In the genomic region with DNA sequence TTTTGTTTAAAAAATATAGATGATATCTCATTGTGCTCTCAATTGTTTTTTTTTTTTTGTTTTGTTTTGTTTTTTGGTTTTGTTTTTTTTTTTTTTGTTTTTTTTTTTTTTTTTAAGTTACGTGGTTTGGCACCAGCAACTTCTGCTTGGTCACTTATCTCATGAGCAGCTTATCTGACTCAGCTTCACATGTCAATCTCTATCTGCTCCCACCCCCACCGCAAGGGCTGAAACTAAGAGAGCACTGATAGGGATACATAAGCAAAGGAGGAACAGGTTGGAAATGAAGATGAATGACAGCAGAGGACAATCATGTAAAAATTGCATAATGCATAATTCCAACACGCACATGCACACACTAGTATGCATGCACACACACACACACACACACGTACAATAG, we compare ENCODE assay signal across 18 mouse cellular contexts.
"Had no signal": no experiment of that assay in that cellular context is flagged by ENCODE, and none has a peak within 500 bp of the region (broad histone marks: within the 10 kb centered on the region; RNA-seq: fewer than 3 reads in every experiment).

No protein-coding gene starts in this region.

- H3K36me3 ChIP-seq: liver, embryonic 15.5 days; midbrain, embryonic 10.5 days; midbrain, embryonic 12.5 days; neural tube, embryonic 13.5 days; neural tube, embryonic 15.5 days had no signal

- H3K27me3 ChIP-seq: liver, embryonic 15.5 days; midbrain, embryonic 12.5 days; neural tube, embryonic 13.5 days; neural tube, embryonic 15.5 days had no signal

- H3K4me3 ChIP-seq: liver, embryonic 15.5 days; midbrain, embryonic 10.5 days; midbrain, embryonic 12.5 days; neural tube, embryonic 13.5 days; neural tube, embryonic 15.5 days had no signal

- ATAC-seq: liver, postnatal 0 days; midbrain, embryonic 16.5 days had no signal

- H3K9me3 ChIP-seq: liver, embryonic 15.5 days; midbrain, embryonic 10.5 days; midbrain, embryonic 12.5 days; neural tube, embryonic 13.5 days; neural tube, embryonic 15.5 days had no signal

- H3K4me2 ChIP-seq: liver, embryonic 15.5 days; lung, embryonic 14.5 days; midbrain, embryonic 12.5 days; neural tube, embryonic 13.5 days; neural tube, embryonic 15.5 days had no signal

- DNase-seq: liver, postnatal 0 days; lung, postnatal 10 days; lung, postnatal 4 days; retina, postnatal 1 day; right cerebral cortex, adult 18-20 months; right cerebral cortex, postnatal 25 days; right cerebral cortex, postnatal 4 days; spleen, adult 18-20 months; thymus, adult 18-20 months; thymus, postnatal 14 days; thymus, postnatal 36 days had no signal

- H3K27ac ChIP-seq: liver, embryonic 15.5 days; midbrain, embryonic 10.5 days; midbrain, embryonic 12.5 days; neural tube, embryonic 13.5 days; neural tube, embryonic 15.5 days had no signal

- H3K9ac ChIP-seq: liver, embryonic 15.5 days; liver, postnatal 0 days; lung, embryonic 14.5 days; midbrain, embryonic 12.5 days; neural tube, embryonic 13.5 days; neural tube, embryonic 15.5 days had no signal

- H3K4me1 ChIP-seq: liver, embryonic 15.5 days; midbrain, embryonic 10.5 days; midbrain, embryonic 12.5 days; neural tube, embryonic 13.5 days; neural tube, embryonic 15.5 days had no signal
